Mouse (Mus musculus): ENCODE results near the gene Rtn4rl1. TPM values are rescaled to one million over a fixed set of nuclear protein-coding genes. Genes with fewer than 3 reads are reported as not detected.

The Rtn4rl1 gene
- polyA plus RNA-seq, 1 experiment: not detected

DNA sequence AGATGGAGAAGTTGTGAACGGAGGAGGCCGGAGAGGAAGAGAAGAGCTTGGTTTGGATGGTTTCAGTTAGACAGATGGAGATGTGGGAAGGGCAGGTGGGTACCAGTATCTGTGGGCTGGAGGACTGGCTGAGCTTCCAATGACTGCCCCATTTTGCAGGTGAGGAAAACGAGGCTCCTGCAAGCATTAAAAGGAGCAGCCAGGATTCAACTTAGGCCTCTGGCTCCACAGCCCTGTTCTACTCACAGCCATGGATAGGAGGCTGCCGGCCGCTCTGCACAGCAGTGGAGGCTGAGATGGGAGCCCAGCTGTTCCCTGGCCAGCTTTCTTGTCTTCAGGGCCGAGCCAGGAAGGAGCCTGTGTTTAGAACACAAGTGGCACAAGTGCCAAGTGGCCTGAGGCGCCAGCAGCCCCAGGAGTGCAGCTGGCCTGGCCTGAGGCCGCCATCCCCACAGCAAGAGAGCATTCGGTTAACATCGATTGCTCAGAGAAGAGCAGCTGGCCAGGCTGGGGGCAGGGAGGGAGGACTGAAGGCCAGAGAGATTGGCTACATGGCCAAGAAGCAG is 66.5 kb downstream of the Rtn4rl1 start:
- TF ChIP-seq CTCF (IDR thresholded peaks at IDR 0.05; ENCODE audit: insufficient read depth, low read depth, low read length) (no peak), POLR2A (IDR thresholded peaks at IDR 0.05; ENCODE audit: insufficient read depth, low read depth, low read length) (no peak)
- 62% methylated on average over 10 of the region's 10 CpGs for WGBS
- Histone ChIP-seq H3K27ac (ENCODE audit: insufficient read depth, low read depth, low read length) (no peak overlapping the region), H3K4me3 (ENCODE audit: insufficient read depth, low read depth, low read length) (no peak overlapping the region), H3K4me1 (ENCODE audit: control insufficient read depth, insufficient read depth, low read length) (peaks cover 27% of the 10 kb centered on the region)

DNA sequence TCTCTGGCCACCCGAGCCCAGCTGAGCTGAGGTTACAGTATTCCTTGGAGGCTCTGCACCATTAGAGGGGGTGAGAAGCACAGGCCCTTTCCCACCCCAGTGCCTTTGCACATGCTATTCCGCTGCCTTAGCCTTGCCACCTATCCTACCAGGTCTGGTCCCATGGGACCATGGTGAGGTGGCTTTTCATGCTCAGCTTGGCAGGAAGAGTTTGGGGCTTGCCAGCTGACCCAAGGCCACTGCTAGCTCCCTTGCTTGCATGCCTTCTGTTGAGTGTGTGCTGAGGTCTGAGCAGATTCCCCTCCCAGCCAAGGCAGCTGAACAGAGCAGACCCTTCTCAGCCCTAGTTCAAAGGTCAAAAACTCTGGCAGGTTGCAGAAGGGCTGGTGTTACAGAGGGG is 67.4 kb downstream of the Rtn4rl1 start:
- TF ChIP-seq POLR2A (IDR thresholded peaks at IDR 0.05; ENCODE audit: insufficient read depth, low read depth, low read length) (no peak), CTCF (IDR thresholded peaks at IDR 0.05; ENCODE audit: insufficient read depth, low read depth, low read length) (no peak)
- no peak overlapping the region for H3K4me3 ChIP-seq (ENCODE audit: insufficient read depth, low read depth, low read length)
- 84% methylated on average over 2 of the region's 2 CpGs for WGBS
- H3K4me1 ChIP-seq (ENCODE audit: control insufficient read depth, insufficient read depth, low read length): peaks cover 27% of the 10 kb centered on the region
- no peak overlapping the region for H3K27ac ChIP-seq (ENCODE audit: insufficient read depth, low read depth, low read length)

DNA sequence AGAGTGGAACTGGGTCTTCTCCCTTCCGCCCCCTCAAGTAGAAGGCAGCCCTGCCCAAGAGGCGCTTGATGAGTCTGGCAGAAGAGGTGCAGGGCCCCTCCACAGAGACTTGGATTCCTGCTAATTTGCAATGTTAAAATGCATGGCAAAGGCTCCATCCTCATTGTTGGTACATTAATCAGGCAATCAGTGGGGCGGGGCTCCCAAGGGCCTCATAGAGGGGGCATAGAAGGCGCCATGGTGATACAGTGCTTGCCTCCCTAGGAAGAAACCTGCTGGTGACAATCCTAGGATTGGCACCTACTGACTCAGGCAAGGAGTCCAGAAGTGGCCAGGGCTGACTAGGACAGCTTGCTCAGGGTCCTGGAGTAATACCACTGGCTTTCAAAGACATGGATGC is 68.1 kb downstream of the Rtn4rl1 start:
- Histone ChIP-seq H3K4me1 (ENCODE audit: control insufficient read depth, insufficient read depth, low read length) (peaks cover 27% of the 10 kb centered on the region), H3K27ac (ENCODE audit: insufficient read depth, low read depth, low read length) (no peak overlapping the region), H3K4me3 (ENCODE audit: insufficient read depth, low read depth, low read length) (no peak overlapping the region)
- TF ChIP-seq POLR2A (IDR thresholded peaks at IDR 0.05; ENCODE audit: insufficient read depth, low read depth, low read length) (no peak), CTCF (IDR thresholded peaks at IDR 0.05; ENCODE audit: insufficient read depth, low read depth, low read length) (no peak)
- WGBS: 72% methylated on average over 4 of the region's 4 CpGs

DNA sequence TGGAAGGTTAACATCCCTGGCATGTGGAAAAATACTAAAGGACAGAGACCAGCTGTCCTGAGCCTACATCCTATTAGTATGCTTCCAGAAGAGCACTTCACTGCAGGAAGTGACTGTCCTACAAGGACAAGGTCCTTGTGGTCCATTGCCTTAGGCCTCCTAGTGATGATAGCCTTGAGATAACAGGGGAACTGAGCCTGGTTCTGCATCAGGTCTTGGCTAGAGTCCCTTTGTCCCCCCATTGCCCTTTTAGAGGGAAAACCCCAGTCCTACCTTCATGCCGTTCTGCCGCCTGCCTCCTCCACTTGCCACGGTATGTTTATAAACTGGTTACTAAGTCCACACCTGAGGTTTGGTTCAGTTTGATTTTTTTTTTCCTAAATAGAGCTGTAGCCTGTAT is 68.6 kb downstream of the Rtn4rl1 start:
- no peak for TF ChIP-seq POLR2A (IDR thresholded peaks at IDR 0.05; ENCODE audit: insufficient read depth, low read depth, low read length)
- no peak for TF ChIP-seq CTCF (IDR thresholded peaks at IDR 0.05; ENCODE audit: insufficient read depth, low read depth, low read length)
- no peak overlapping the region for H3K4me3 ChIP-seq (ENCODE audit: insufficient read depth, low read depth, low read length)
- WGBS: 96% methylated on average over 3 of the region's 3 CpGs
- no peak overlapping the region for H3K27ac ChIP-seq (ENCODE audit: insufficient read depth, low read depth, low read length)
- H3K4me1 ChIP-seq (ENCODE audit: control insufficient read depth, insufficient read depth, low read length): peaks cover 27% of the 10 kb centered on the region

DNA sequence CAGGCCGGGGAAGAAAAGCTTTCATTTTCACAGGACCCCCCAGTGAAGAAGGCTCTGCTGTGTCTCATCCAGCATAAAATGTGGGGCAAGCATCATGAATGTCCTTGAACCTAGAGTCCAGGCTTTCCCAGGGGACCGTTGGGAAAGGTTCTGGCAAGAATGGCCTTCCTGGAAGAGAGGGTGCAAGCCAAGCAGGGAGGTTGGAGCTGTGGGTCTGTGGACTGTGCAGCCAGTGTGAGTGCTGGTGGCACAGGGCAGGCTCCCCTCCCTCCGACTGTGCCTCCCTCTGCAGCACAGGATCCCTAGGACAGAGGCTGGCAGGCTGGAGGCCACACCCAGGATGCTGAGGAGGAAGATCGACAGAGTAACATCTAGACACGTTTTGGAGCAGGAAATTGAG is 69.2 kb downstream of the Rtn4rl1 start:
- H3K27ac ChIP-seq (ENCODE audit: insufficient read depth, low read depth, low read length): no peak overlapping the region

GRCm38 (mm10) chr11:75263274-75263963 is 69.8 kb downstream of the Rtn4rl1 start:
- no peak overlapping the region for H3K27ac ChIP-seq (ENCODE audit: insufficient read depth, low read depth, low read length)
- WGBS: 75% methylated on average over 15 of the region's 15 CpGs
- peaks cover 38% of the 10 kb centered on the region for H3K4me1 ChIP-seq (ENCODE audit: control insufficient read depth, insufficient read depth, low read length)
- TF ChIP-seq POLR2A (IDR thresholded peaks at IDR 0.05; ENCODE audit: insufficient read depth, low read depth, low read length) (no peak), CTCF (IDR thresholded peaks at IDR 0.05; ENCODE audit: insufficient read depth, low read depth, low read length) (no peak)
- no peak overlapping the region for H3K4me3 ChIP-seq (ENCODE audit: insufficient read depth, low read depth, low read length)

More for the DNA sequence above, 69.2 kb downstream of the Rtn4rl1 start:
- WGBS: 64% methylated on average over 5 of the region's 5 CpGs
- Histone ChIP-seq H3K4me1 (ENCODE audit: control insufficient read depth, insufficient read depth, low read length) (peaks cover 33% of the 10 kb centered on the region), H3K4me3 (ENCODE audit: insufficient read depth, low read depth, low read length) (no peak overlapping the region)
- TF ChIP-seq POLR2A (IDR thresholded peaks at IDR 0.05; ENCODE audit: insufficient read depth, low read depth, low read length): no peak
- no peak for TF ChIP-seq CTCF (IDR thresholded peaks at IDR 0.05; ENCODE audit: insufficient read depth, low read depth, low read length)

- TF ChIP-seq POLR2A (IDR thresholded peaks at IDR 0.05; ENCODE audit: insufficient read depth, low read depth, low read length): no peak
- TF ChIP-seq CTCF (IDR thresholded peaks at IDR 0.05; ENCODE audit: insufficient read depth, low read depth, low read length): no peak
- Histone ChIP-seq H3K4me1 (ENCODE audit: control insufficient read depth, insufficient read depth, low read length) (peaks cover 40% of the 10 kb centered on the region), H3K4me3 (ENCODE audit: insufficient read depth, low read depth, low read length) (no peak overlapping the region), H3K27ac (ENCODE audit: insufficient read depth, low read depth, low read length) (no peak overlapping the region)
- WGBS: 71% methylated on average over 6 of the region's 6 CpGs
Measured at GRCm38 (mm10) chr11:75263964-75264312, 70.4 kb downstream of the Rtn4rl1 start.

- H3K27ac ChIP-seq (ENCODE audit: insufficient read depth, low read depth, low read length): no peak overlapping the region
Measured at GRCm38 (mm10) chr11:75264550-75264949, 71.0 kb downstream of the Rtn4rl1 start.

DNA sequence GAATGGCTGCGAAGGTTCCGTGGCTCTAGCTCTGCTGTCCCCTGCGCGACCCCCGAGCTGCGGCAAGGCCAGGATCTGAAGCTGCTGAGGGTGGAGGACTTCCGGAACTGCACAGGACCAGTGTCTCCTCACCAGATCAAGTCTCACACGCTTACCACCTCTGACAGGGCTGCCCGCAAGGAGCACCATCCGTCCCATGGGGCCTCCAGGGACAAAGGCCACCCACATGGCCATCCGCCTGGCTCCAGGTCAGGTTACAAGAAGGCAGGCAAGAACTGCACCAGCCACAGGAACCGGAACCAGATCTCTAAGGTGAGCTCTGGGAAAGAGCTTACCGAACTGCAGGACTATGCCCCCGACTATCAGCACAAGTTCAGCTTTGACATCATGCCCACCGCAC is 72.0 kb downstream of the Rtn4rl1 start:
- Histone ChIP-seq H3K4me1 (ENCODE audit: control insufficient read depth, insufficient read depth, low read length) (peaks cover 31% of the 10 kb centered on the region), H3K27ac (ENCODE audit: insufficient read depth, low read depth, low read length) (no peak overlapping the region), H3K4me3 (ENCODE audit: insufficient read depth, low read depth, low read length) (no peak overlapping the region)
- TF ChIP-seq POLR2A (IDR thresholded peaks at IDR 0.05; ENCODE audit: insufficient read depth, low read depth, low read length): no peak
- TF ChIP-seq CTCF (IDR thresholded peaks at IDR 0.05; ENCODE audit: insufficient read depth, low read depth, low read length): no peak
- 91% methylated on average over 15 of the region's 15 CpGs for WGBS

More at GRCm38 (mm10) chr11:75264550-75264949, 71.0 kb downstream of the Rtn4rl1 start:
- Histone ChIP-seq H3K4me1 (ENCODE audit: control insufficient read depth, insufficient read depth, low read length) (peaks cover 39% of the 10 kb centered on the region), H3K4me3 (ENCODE audit: insufficient read depth, low read depth, low read length) (no peak overlapping the region)
- TF ChIP-seq POLR2A (IDR thresholded peaks at IDR 0.05; ENCODE audit: insufficient read depth, low read depth, low read length) (no peak), CTCF (IDR thresholded peaks at IDR 0.05; ENCODE audit: insufficient read depth, low read depth, low read length) (no peak)
- 89% methylated on average over 6 of the region's 6 CpGs for WGBS

Data from olfactory bulb, adult 2 months (tissue).